In genomic region chr9:63603849-63604248, GRCm38 (mm10) we compare ENCODE assay signal across 8 mouse cellular contexts. TPM values are rescaled to one million over a fixed set of nuclear protein-coding genes. Genes with fewer than 3 reads are reported as not detected.
DNase-seq lines count a peak whose midpoint lies in the region; ATAC-seq and TF ChIP-seq lines count a peak whose summit lies in the region.

No protein-coding gene starts in this region.

- ATAC-seq in embryonic facial prominence, embryonic 15.5 days (ENCODE audit: insufficient number of reproducible peaks, low FRiP score, low TSS enrichment, low read depth), result no peak
- ATAC-seq in kidney, postnatal 0 days (replicated peaks; ENCODE audit: low FRiP score, low read depth), result no peak
- no peak for ATAC-seq in midbrain, postnatal 0 days (ENCODE audit: low FRiP score)

- DNase-seq in adrenal gland, postnatal 25 days, result peak; percentile 19
- DNase-seq in adrenal gland, adult 18-20 months (ENCODE audit: low spot score in 2 of 2), result no peak
- DNase-seq in kidney, postnatal 0 days (ENCODE audit: low spot score), result no peak
- DNase-seq in midbrain, postnatal 0 days (ENCODE audit: low spot score), result no peak
- DNase-seq in frontal cortex, postnatal 36 days (ENCODE audit: low spot score in 2 of 2), result no peak
- DNase-seq in testis, postnatal 10 days (ENCODE audit: low spot score), result no peak

- H3K79me2 ChIP-seq in C2C12 (ENCODE audit: control insufficient read depth, insufficient read depth), result peaks cover 58% of the 10 kb centered on the region

- 53% methylated on average over 6 of the region's 6 CpGs for WGBS in embryonic facial prominence, embryonic 15.5 days
- 62% methylated on average over 6 of the region's 6 CpGs for WGBS in kidney, postnatal 0 days
- WGBS in midbrain, postnatal 0 days, result 62% methylated on average over 6 of the region's 6 CpGs

- peaks cover 39% of the 10 kb centered on the region for H3K79me3 ChIP-seq in C2C12 (ENCODE audit: low read depth)

- H3K4me1 ChIP-seq in embryonic facial prominence, embryonic 15.5 days, result peaks cover 19% of the 10 kb centered on the region
- 0 out of 2 replicates have a peak, but pooled peaks cover 9% of the 10 kb centered on the region for H3K4me1 ChIP-seq in kidney, postnatal 0 days (replicated peaks; ENCODE audit: insufficient read depth, low read length)
- H3K4me1 ChIP-seq in midbrain, postnatal 0 days (ENCODE audit: insufficient read depth, low read length), result peaks cover 13% of the 10 kb centered on the region

- H3K4me3 ChIP-seq in C2C12 (ENCODE audit: insufficient read depth, poor library complexity, severe bottlenecking), result peak overlapping the region; percentile 71
- H3K4me3 ChIP-seq in embryonic facial prominence, embryonic 15.5 days (replicated peaks), result peak overlapping the region; percentile 79; the same call in 1 of the 2 replicates
- H3K4me3 ChIP-seq in kidney, postnatal 0 days (replicated peaks; ENCODE audit: low read depth, low read length), result no peak overlapping the region
- peak overlapping the region; percentile 86; the same call in 1 of the 2 replicates for H3K4me3 ChIP-seq in midbrain, postnatal 0 days (ENCODE audit: low read depth, low read length)

- H3K27ac ChIP-seq in embryonic facial prominence, embryonic 15.5 days (replicated peaks), result no peak overlapping the region
- no peak overlapping the region for H3K27ac ChIP-seq in kidney, postnatal 0 days
- H3K27ac ChIP-seq in midbrain, postnatal 0 days (ENCODE audit: low read depth, low read length), result no peak overlapping the region

- no peaks in the 10 kb centered on the region for H3K27me3 ChIP-seq in C2C12 (ENCODE audit: control insufficient read depth, insufficient read depth, insufficient read length)
- H3K27me3 ChIP-seq in embryonic facial prominence, embryonic 15.5 days, result no peaks in the 10 kb centered on the region
- H3K27me3 ChIP-seq in kidney, postnatal 0 days (ENCODE audit: insufficient read depth, low read length), result no peaks in the 10 kb centered on the region
- H3K27me3 ChIP-seq in midbrain, postnatal 0 days (ENCODE audit: insufficient read depth, low read length), result no peaks in the 10 kb centered on the region

- TF ChIP-seq CTCF in C2C12 (IDR thresholded peaks at IDR 0.05; ENCODE audit: control insufficient read depth, insufficient read depth, insufficient read length), result no peak
- TF ChIP-seq CTCF in kidney, postnatal 0 days (IDR thresholded peaks at IDR 0.05; ENCODE audit: low read depth), result no peak
- TF ChIP-seq CTCF in midbrain, postnatal 0 days (IDR thresholded peaks at IDR 0.05), result no peak

- peak overlapping the region; percentile 56 for H3K4me2 ChIP-seq in embryonic facial prominence, embryonic 15.5 days (replicated peaks)
- H3K4me2 ChIP-seq in kidney, postnatal 0 days (ENCODE audit: low read length), result peak overlapping the region; percentile 58; the same call in 1 of the 2 replicates
- peak overlapping the region; percentile 69 for H3K4me2 ChIP-seq in midbrain, postnatal 0 days (ENCODE audit: low read depth, low read length, poor library complexity, severe bottlenecking)

- H3ac ChIP-seq in C2C12 (ENCODE audit: control insufficient read depth, insufficient read length, low read depth), result no peak overlapping the region

- no peaks in the 10 kb centered on the region for H3K9me3 ChIP-seq in embryonic facial prominence, embryonic 15.5 days (replicated peaks)
- H3K9me3 ChIP-seq in kidney, postnatal 0 days (replicated peaks; ENCODE audit: low read length), result no peaks in the 10 kb centered on the region
- H3K9me3 ChIP-seq in midbrain, postnatal 0 days (ENCODE audit: low read length), result no peaks in the 10 kb centered on the region

- H3K9ac ChIP-seq in embryonic facial prominence, embryonic 15.5 days, result no peak overlapping the region
- no peak overlapping the region for H3K9ac ChIP-seq in kidney, postnatal 0 days (ENCODE audit: low read depth, low read length)
- no peak overlapping the region; the same call in 1 of the 2 replicates for H3K9ac ChIP-seq in midbrain, postnatal 0 days (replicated peaks; ENCODE audit: low read length, poor library complexity, severe bottlenecking)

- no peaks in the 10 kb centered on the region for H3K36me3 ChIP-seq in C2C12 (ENCODE audit: control insufficient read depth, insufficient read depth)
- H3K36me3 ChIP-seq in embryonic facial prominence, embryonic 15.5 days, result no peaks in the 10 kb centered on the region
- H3K36me3 ChIP-seq in kidney, postnatal 0 days (ENCODE audit: insufficient read depth, low read length), result no peaks in the 10 kb centered on the region
- no peaks in the 10 kb centered on the region for H3K36me3 ChIP-seq in midbrain, postnatal 0 days (ENCODE audit: insufficient read depth, low read length)

TF ChIP-seq in C2C12, 6 proteins besides CTCF, POLR2A, EP300 and RAD21:
- TF ChIP-seq MAX (IDR thresholded peaks at IDR 0.05) (no peak), FOSL1 (IDR thresholded peaks at IDR 0.05; ENCODE audit: insufficient read depth, low read length, poor library complexity, severe bottlenecking) (no peak), MYOG (IDR thresholded peaks at IDR 0.05; ENCODE audit: control insufficient read depth, extremely low read depth, insufficient read length) (no peak), CEBPB (IDR thresholded peaks at IDR 0.05; ENCODE audit: low read depth) (no peak), USF1 (IDR thresholded peaks at IDR 0.05; ENCODE audit: low read depth) (no peak), MYOD1 (IDR thresholded peaks at IDR 0.05; ENCODE audit: control insufficient read depth, insufficient read length, low read depth) (no peak)

RNA-seq across cellular contexts. Expression of gene Aagab, which starts 1.4 kb away (rescaled TPM):
- total RNA-seq in adrenal gland, postnatal 25 days (2021), result 26.6 and 33.1 TPM in 2 replicates
- 10 to 100 TPM; 26.4 to 28.8 TPM for total RNA-seq in adrenal gland, adult 18-20 months (2021)
- polyA plus RNA-seq in C2C12 (2012; fragmentation: generic; extraction: Trizol), result 9.1 TPM
- 30.3 and 33.0 TPM in 2 replicates for polyA plus RNA-seq in embryonic facial prominence, embryonic 15.5 days (2015; fragmentation: Nextera tagmentation; extraction: Ambion mirVana)
- polyA plus RNA-seq in kidney, postnatal 0 days (2015; fragmentation: Nextera tagmentation; extraction: Ambion mirVana), result 29.0 and 32.2 TPM in 2 replicates
- total RNA-seq in midbrain, postnatal 0 days (2014; rRNA removed), result 39.1 and 45.5 TPM in 2 replicates
- polyA plus RNA-seq in midbrain, postnatal 0 days (2015; fragmentation: Nextera tagmentation; extraction: Ambion mirVana), result 58.9 and 59.7 TPM in 2 replicates

RNA-seq across cellular contexts. Expression of gene Iqch, which starts 1.6 kb away (rescaled TPM):
- 0.15 TPM in 1 of 2 replicates, not detected in the other for total RNA-seq in adrenal gland, postnatal 25 days (2021)
- not detected for total RNA-seq in adrenal gland, adult 18-20 months (2021)
- not detected for polyA plus RNA-seq in C2C12 (2012; fragmentation: generic; extraction: Trizol)
- polyA plus RNA-seq in embryonic facial prominence, embryonic 15.5 days (2015; fragmentation: Nextera tagmentation; extraction: Ambion mirVana), result 0.21 and 0.60 TPM in 2 replicates
- 0.08 and 0.11 TPM in 2 replicates for polyA plus RNA-seq in kidney, postnatal 0 days (2015; fragmentation: Nextera tagmentation; extraction: Ambion mirVana)
- total RNA-seq in midbrain, postnatal 0 days (2014; rRNA removed), result 0.14 TPM in 1 of 2 replicates, not detected in the other
- 0.12 and 0.20 TPM in 2 replicates for polyA plus RNA-seq in midbrain, postnatal 0 days (2015; fragmentation: Nextera tagmentation; extraction: Ambion mirVana)
